Mouse (Mus musculus): ENCODE measurements around the gene Lhcgr. TPM values are rescaled to one million over a fixed set of nuclear protein-coding genes. Genes with fewer than 3 reads are reported as not detected.

The Lhcgr gene
- total RNA-seq, 2 experiments from 2014 or later, result 0.20 TPM; not detected in 1

DNA sequence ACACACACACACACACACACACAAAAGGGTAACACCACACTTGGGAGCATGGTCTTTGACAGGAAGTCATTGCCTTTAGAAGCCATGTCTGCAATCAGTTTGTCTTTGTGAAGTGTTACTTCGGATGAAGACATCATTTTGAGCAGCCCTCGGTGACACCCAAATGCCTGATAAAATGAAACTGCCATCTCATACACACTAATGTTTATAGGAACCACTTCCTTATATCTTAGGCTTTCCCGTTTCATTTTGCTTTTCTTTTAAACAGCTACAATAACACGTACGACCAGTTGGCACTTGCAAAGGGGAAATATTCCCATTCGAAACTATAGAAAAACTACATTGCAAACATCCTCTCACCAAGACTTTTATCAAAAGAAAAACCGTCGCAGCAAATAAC, 42.1 kb downstream of the Lhcgr start:
- DNase-seq, result no peak
- intact Hi-C loops (cut with DNase I), result no loop called here

DNA sequence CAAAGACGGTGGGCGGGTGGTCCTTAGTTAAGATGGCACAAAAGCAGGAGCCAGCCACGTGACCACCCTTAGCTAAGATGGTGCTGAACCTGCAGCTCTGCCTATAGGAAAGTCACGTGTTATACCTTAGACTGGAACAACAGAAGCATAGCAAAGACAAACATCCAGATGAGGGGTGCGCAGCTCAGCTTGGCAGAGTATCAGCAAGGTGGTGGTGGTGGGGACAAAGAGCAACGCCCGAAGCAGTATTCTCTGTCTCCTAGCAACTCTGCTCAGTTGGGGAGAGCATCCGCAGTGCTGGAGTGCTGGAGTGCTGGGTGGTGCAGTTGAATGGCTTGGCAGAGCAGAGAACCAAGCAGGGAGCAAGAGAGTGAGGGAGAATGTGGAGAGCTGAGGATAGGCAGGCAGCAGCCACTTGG, 85.5 kb downstream of the Lhcgr start:
- intact Hi-C loops (cut with DNase I), result no loop called here
- no peak for DNase-seq

DNA sequence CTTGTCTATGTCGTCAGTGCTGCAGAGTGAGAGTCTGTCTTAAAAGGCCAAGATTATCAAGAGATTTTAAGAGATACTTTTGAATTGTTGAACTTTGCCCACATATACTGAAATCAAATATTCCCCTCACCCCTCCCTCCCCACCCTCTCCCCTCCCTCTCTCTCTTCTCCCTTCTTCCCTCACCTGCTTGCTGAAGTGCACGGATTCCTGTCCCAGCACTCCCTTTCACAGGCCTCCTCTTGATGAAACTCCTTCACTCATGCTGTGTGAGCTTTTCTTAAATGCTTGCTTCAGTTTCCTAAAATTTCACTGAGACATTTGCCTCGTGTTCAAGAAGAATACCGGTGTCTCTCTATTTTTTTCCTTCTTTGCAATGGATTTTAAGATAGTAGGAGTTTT, 88.7 kb downstream of the Lhcgr start:
- DNase-seq, result no peak
- intact Hi-C loops (cut with DNase I), result no loop called here

DNA sequence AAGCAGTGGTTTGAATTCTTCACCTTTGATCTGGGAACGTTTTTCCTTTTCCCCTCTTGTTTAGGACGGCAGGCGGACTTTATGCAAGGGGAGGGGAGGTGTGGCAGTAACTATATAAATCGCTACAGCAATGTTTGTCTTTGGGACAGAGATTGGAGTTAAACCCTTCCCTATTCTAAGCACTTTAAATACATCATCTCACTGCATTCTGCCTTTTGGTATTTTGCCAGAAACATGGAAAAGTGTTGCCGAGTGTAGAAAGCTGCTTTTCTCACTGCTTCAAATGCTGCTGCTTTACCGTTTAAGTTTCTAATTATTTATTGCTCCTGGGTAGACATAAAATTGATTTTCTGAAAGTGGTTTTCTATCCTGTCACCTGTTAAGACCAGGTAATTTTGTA, 89.4 kb downstream of the Lhcgr start:
- no peak for DNase-seq
- intact Hi-C loops (cut with DNase I), result no loop called here

DNA sequence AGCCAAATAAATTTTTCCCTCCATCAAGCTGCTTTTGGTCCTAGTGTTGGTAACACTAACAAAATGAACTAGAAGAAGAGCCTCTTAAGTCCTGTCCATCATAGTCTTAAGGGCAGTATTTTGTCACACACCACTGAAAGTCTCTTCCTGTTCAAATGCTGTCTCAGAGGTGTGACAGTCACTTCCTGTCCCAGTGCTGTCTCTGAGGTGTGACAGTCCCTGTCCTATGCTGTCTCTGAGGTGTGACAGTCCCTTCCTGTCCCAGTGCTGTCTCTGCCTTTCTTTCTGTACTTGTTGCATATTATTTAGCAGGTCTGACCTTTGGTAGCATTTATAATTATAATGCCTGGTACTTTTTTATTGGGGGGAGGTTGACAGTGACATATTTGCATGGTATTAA, 90.9 kb downstream of the Lhcgr start:
- intact Hi-C loops (cut with DNase I), result no loop called here
- DNase-seq, result no peak

DNA sequence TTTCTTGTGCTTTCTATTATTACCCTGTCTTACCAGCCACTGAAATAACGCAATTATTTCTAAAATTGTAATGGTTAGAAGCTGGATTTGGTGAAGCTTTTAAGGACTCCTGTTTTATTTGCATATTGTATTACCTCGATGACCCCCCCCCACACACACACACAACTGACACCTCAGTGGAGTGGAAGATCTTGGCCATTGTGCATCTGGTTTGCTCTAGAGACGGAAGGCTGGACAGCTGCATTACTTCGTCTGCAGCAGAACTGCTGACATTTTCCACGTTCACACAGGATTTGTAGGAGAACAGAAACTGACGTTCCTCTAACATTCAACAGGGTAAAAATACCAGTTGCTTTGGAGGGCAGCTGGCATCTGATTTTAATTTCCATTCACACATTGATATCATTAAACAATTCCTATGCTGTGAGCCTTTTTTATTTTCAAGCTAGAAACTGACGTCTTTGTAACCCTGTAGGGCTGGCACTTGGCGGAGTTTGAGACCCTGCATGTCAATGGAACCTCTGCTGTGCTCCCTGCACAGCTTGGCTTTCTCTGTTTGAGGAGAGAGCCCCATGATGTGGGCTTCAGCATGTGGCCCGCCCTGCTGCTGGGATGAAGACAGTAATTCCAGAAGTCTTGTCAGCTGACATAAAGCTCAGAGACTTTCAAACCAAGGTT, 95.0 kb downstream of the Lhcgr start:
- no peak for DNase-seq
- intact Hi-C loops (cut with DNase I), result no loop called here

DNA sequence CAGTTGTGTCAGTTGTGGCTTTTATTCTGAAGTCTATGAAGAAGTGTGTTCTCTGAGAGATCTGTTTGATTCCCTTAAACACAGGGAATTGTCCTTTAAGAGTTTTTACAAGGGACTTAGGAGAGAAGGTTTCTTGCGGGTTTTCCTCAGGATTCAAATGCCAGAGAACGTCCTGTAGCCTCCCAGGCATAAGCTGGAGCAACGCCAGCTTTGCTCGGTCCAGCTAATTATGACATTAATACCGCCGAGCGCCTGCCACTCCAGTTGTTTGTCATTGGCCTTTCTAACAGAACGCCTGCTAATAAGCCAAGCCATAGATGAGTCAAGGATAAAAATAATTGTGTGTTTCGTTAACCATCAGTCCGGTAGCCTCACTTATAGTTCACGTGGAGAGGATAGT, 103.6 kb downstream of the Lhcgr start:
- DNase-seq, result no peak
- intact Hi-C loops (cut with DNase I), result no loop called here

DNA sequence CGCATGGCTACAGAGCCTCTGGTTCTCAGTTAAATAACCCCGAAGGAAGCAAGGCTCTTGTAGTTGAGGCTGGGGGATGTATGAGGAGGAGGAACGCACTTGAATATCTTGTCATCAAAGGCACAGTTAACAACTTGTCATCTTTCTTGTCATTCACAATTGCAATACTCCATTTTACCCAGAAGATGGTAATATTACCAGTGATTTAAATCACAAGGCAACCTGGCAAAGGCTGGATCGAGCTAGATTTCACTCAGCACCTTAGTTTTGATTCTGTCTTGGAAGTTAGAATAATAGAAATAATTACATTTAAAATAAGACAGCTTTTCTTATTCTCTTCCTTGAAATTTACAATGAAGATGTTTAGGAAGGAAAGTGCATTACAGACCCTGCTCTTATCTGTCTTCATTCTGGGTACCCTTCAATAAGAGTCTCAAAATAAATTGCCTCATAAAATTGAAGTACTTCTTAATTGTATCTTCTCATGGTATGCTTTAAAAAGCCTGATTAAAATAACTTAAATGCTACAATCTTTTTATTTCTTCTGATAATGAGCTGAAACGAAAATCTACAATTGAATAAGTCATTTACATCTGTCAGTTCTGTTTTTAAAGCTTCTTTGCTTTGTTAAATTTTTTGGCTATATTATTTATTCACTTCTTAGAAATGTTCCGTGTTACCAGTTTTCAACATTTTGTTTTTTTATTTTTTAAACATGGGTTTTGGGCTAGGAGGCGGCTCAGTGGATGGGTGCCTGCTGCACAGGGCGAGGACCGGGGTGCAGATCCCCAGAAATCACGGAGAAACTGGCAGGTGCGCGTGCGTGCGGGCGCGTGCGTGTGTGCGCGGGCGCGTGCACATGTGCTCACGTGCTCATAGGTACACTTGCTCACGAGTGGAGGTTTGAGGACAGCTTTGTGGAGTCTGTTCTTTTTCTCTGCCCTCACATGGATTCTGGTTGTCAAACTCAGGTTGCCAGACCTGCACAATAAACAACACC, 116.2 kb downstream of the Lhcgr start:
- DNase-seq, result no peak
- intact Hi-C loops (cut with DNase I), result no loop called here

DNA sequence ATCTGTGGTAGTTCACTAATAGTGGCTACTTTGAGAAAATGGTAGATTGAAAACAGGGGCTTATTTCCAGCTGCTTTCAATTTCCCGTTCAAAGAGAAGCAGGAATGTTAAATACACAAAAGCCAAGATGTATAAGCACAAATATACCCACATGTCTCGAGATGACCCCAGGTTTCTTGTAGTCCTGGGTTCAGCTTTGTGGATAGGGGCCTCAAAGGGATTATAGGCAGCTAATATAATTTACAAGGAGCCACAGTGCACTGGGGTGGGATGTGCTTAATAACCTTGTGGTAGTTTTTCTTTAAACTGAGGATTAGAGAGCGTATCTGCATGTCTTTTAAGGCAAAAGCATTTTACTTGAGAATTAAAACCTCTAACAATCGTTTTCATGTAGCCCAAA, 121.0 kb downstream of the Lhcgr start:
- intact Hi-C loops (cut with DNase I), result no loop called here
- no peak for DNase-seq

DNA sequence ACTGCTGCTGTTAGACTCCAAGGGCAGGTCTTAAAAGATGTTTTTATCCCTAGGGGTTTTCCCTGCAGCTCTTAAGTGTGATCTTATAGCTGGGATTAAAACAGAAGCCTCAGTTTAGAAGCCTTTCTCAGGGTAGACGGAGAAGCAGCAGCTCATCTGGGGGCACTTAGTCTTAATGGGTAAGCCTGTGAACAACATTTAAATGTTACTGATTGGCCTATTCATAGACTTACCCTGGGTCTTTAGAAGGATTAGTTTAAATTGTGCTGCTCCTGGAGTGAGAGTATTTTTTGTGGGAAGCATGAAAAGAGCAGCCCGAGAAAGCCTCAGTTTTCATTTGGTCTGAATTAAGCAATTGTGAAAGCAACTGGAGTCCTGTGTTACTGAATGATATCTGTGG, 121.9 kb downstream of the Lhcgr start:
- DNase-seq, result no peak
- intact Hi-C loops (cut with DNase I), result no loop called here

DNA sequence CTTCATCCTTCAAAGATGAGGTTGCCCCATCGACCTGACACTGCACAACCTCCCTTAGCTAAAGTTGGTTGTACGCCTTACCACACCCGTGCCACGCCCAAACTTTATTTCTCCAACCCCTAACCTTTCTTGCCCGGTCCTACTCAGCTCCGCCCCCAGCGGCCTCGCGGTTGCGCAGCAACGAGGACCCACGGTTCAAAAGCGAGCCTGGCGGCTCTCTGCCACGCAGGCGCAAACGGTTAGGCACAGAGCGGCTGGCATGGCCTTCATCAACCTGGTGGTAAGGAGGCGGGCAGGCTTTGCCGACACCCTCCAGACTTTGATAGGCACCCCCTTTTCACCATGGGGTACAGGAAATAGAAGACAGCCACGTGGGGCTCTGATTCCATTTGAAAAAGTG, 123.3 kb downstream of the Lhcgr start, which contains the start of gene Gtf2a1l:
Gene Gtf2a1l, plus strand, starts transcription at position 209 of the 400 bp plus-strand sequence.
- intact Hi-C loops (cut with DNase I), result no loop called here
- DNase-seq, result peak in 1 of 2 experiments; percentile 29

Other genes starting within 250 kb of the Lhcgr start
- gene Ston1, start 194.3 kb downstream of the Lhcgr start, total RNA-seq (2021), result 10 to 100 TPM; 25.4 to 25.6 TPM
- gene Gtf2a1l, start 123.3 kb downstream of the Lhcgr start, total RNA-seq (2021), result not detected